Mouse (Mus musculus) midbrain, embryonic 12.5 days (tissue): ENCODE data around the gene Pclaf. TPM values are rescaled to one million over a fixed set of nuclear protein-coding genes. Genes with fewer than 3 reads are reported as not detected.
A peak's percentile ranks its signal among the peaks of the same experiment; 100 is the strongest.

Experiments used
- ATAC-seq: fragments of 200-750 bp; cut with Nextera tagmentation; 2 replicates; pipeline ENCODE4 v1.8.0; 2017; ENCODE audit warnings: low read depth, moderate TSS enrichment, moderate library complexity; ENCODE audit not compliant: low FRiP score
- H3K27ac ChIP-seq: fragments of 300-500 bp; sonication (generic); replicated peaks from 2 replicates; pipeline ENCODE4 v1.5.1; 2016; ENCODE audit warnings: mild to moderate bottlenecking
- H3K27me3 ChIP-seq: fragments of 300-500 bp; sonication (generic); 2 replicates; pipeline ENCODE4 v1.6.1; 2016; ENCODE audit warnings: mild to moderate bottlenecking
- H3K36me3 ChIP-seq: fragments of 300-500 bp; sonication (generic); 2 replicates; pipeline ENCODE4 v1.6.1; 2016
- H3K4me1 ChIP-seq: fragments of 300-500 bp; sonication (generic); 2 replicates; pipeline ENCODE4 v1.6.1; 2016
- H3K4me2 ChIP-seq: fragments of 300-500 bp; sonication (generic); replicated peaks from 2 replicates; pipeline ENCODE4 v1.6.1; 2016; ENCODE audit warnings: mild to moderate bottlenecking, moderate library complexity
- H3K4me3 ChIP-seq: fragments of 300-500 bp; sonication (generic); 2 replicates; pipeline ENCODE4 v1.5.1; 2016; ENCODE audit warnings: mild to moderate bottlenecking
- H3K9ac ChIP-seq: fragments of 300-500 bp; sonication (generic); replicated peaks from 2 replicates; pipeline ENCODE4 v1.6.1; 2016; ENCODE audit warnings: mild to moderate bottlenecking, moderate library complexity
- H3K9me3 ChIP-seq: fragments of 300-500 bp; sonication (generic); 2 replicates; pipeline ENCODE4 v1.6.1; 2016; ENCODE audit warnings: mild to moderate bottlenecking
- WGBS: fragments of 180-500 bp; shearing (Covaris S2); methylation state at CpG from one replicate; pipeline ENCODE4 v1.1.7; 2016; 5-methylcytosine and 5-hydroxymethylcytosine counted together
- polyA plus RNA-seq: library from polyadenylated mRNA; unstranded; fragments of >200 nt; fragmentation: Nextera tagmentation; extraction: Ambion mirVana; gene quantifications from 2 replicates; pipeline ENCODE4 v1.2.1, GENCODE M21; 2016

The Pclaf gene
- 155 and 160 TPM in 2 replicates for polyA plus RNA-seq

DNA sequence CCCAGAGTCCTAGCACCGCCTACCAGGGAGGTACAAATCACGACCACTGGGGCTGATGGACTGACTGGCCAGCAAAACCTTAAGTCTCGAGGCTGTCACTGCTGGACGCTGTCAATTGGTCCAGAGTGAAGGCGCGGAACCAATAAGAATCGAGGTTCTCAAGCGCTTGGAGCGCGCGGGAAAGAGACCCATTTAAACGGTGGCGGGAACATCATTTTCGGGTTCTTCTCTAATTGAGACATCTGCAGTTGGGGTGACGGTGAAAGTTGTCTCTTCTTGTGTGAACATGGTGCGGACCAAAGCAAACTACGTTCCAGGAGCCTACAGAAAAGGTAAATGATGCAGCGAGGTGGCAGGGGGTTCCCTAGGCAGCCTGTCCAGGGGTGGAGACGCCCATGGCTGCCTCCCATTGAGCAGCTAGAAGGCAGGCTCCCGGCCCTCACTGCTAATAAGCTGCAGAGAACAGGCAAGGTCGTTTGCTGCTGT, at the start of gene Pclaf:
TSS of gene Pclaf (plus strand) at position 95 of the 486 bp plus-strand sequence.
- H3K4me1 ChIP-seq: peaks cover 18% of the 10 kb centered on the region
- H3K36me3 ChIP-seq: peaks cover 24% of the 10 kb centered on the region
- WGBS: under 1% methylated on average over 21 of the region's 21 CpGs
- H3K9ac ChIP-seq: peak within 1 kb of the TSS; percentile 66
- peak within 1 kb of the TSS; percentile 52 for H3K4me3 ChIP-seq
- peak within 1 kb of the TSS; percentile 76 for H3K4me2 ChIP-seq
- no peaks in the 10 kb centered on the region for H3K27me3 ChIP-seq
- no peaks in the 10 kb centered on the region for H3K9me3 ChIP-seq
- no peak within 1 kb of the TSS for H3K27ac ChIP-seq
- peak; percentile 89 for ATAC-seq

DNA sequence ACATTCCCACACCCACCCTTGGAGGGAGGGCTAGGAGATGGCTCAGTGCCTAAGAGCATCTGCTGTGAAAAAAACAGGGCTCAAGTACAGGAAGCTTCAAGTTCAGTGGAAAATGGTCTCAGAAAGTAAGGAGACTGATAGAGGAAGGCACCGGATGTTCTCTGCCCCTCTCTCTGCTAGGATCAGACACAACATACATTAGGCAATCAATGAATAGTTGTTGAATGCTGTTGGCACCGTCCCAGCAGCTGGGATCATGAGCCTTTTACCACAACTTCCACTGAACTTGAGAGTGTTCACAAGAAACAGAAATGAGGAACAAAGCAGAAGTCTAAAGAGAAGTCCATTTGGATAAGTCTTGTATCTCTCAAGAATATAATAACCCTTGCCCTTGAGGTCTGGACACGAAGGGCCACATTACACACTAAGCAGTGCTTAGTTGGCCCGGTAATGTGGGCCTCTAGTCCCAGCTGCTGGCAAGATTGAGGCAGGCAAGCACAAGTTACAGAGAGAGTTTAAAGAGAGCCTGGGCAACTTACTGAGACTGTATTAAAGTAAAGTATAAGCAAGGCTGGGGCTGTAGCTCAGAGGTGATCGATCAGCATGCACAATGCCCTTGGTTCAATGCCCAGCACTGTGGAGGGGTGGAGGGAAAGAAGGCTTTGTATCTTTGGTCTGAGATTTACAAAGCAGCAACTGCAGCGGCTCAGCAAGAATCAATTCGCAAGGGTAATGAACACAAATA, 45.4 kb upstream of the Pclaf start:
- 65% methylated on average over 7 of the region's 7 CpGs for WGBS
- 0 out of 2 replicates have a peak, but pooled peaks cover 3% of the 10 kb centered on the region for H3K36me3 ChIP-seq
- no peaks in the 10 kb centered on the region for H3K9me3 ChIP-seq
- H3K27ac ChIP-seq: no peak overlapping the region; the same call in 1 of the 2 replicates
- no peak overlapping the region for H3K9ac ChIP-seq
- H3K4me1 ChIP-seq: peaks cover 19% of the 10 kb centered on the region
- no peaks in the 10 kb centered on the region for H3K27me3 ChIP-seq
- no peak overlapping the region for H3K4me3 ChIP-seq
- ATAC-seq: no peak
- H3K4me2 ChIP-seq: no peak overlapping the region

DNA sequence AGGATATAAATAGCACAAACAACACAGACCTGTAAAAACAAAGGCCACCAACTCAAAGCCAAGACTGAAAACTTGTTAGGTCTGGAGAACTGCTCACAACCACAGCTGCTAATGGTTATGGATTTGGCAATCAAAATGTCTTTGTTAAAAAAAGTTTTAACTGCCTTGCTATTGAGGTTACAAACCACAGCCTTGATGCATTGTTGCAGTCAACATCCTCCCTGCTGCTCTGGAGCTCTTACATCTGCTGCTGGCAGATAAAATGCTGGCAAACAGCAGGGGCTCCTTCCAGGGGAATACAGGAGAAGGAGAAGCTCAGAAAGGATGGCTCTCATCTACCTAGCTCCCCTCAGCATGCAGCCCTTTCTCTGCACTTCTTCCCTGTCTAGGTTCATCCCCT, 41.9 kb upstream of the Pclaf start:
- H3K9ac ChIP-seq: no peak overlapping the region
- no peak overlapping the region for H3K4me2 ChIP-seq
- ATAC-seq: no peak
- H3K27me3 ChIP-seq: no peaks in the 10 kb centered on the region
- 0 out of 2 replicates have a peak, but pooled peaks cover 14% of the 10 kb centered on the region for H3K36me3 ChIP-seq
- H3K9me3 ChIP-seq: no peaks in the 10 kb centered on the region
- no peak overlapping the region for H3K4me3 ChIP-seq
- H3K4me1 ChIP-seq: peaks cover 19% of the 10 kb centered on the region
- no peak overlapping the region for H3K27ac ChIP-seq

GRCm38 (mm10) chr9:65850203-65850602, 39.8 kb upstream of the Pclaf start:
- no peak overlapping the region for H3K4me3 ChIP-seq
- H3K36me3 ChIP-seq: 0 out of 2 replicates have a peak, but pooled peaks cover 20% of the 10 kb centered on the region
- peaks cover 9% of the 10 kb centered on the region for H3K4me1 ChIP-seq
- no peaks in the 10 kb centered on the region for H3K27me3 ChIP-seq
- WGBS: 19% methylated on average over 1 of the region's 1 CpGs
- no peak overlapping the region for H3K27ac ChIP-seq
- ATAC-seq: no peak
- no peak overlapping the region for H3K4me2 ChIP-seq
- no peaks in the 10 kb centered on the region for H3K9me3 ChIP-seq
- no peak overlapping the region for H3K9ac ChIP-seq

DNA sequence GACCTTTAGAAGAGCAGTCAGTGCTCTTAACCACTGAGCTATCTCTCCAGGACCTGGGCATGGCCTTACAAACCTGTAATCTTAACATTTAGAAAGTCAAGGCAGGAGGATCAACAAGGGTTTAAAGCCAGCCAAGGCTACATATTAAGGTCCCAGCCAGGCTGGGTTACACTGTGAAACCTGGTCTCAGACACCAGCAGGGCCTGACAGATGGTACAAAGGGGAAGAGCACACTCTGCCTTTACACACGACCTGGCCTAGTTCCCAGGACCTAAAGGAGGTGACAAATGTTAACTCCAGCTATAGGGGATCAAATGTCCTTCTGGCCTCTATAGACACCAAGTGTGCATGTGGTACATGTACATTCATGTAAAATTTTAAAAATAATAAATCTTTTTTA, 30.4 kb upstream of the Pclaf start:
- peaks cover 55% of the 10 kb centered on the region for H3K36me3 ChIP-seq
- ATAC-seq: no peak

GRCm38 (mm10) chr9:65884564-65885315, 5.3 kb upstream of the Pclaf start:
- H3K27me3 ChIP-seq: no peaks in the 10 kb centered on the region
- under 1% methylated on average over 37 of the region's 37 CpGs for WGBS
- H3K9ac ChIP-seq: peak overlapping the region; percentile 56
- H3K4me1 ChIP-seq: 0 out of 2 replicates have a peak, but pooled peaks cover 5% of the 10 kb centered on the region
- peaks cover 6% of the 10 kb centered on the region; the same call in 1 of the 2 replicates for H3K36me3 ChIP-seq
- peak overlapping the region; percentile 51 for H3K4me3 ChIP-seq
- H3K9me3 ChIP-seq: no peaks in the 10 kb centered on the region
- peak; percentile 86 for ATAC-seq
- H3K4me2 ChIP-seq: peak overlapping the region; percentile 74
- peak overlapping the region; percentile 4 for H3K27ac ChIP-seq

More for the DNA sequence above, 30.4 kb upstream of the Pclaf start:
- no peaks in the 10 kb centered on the region for H3K27me3 ChIP-seq
- no peak overlapping the region for H3K9ac ChIP-seq
- WGBS: 70% methylated on average over 1 of the region's 1 CpGs
- H3K4me2 ChIP-seq: no peak overlapping the region
- H3K9me3 ChIP-seq: no peaks in the 10 kb centered on the region
- H3K4me3 ChIP-seq: no peak overlapping the region
- no peaks in the 10 kb centered on the region for H3K4me1 ChIP-seq
- no peak overlapping the region for H3K27ac ChIP-seq

GRCm38 (mm10) chr9:65891126-65891525, 1.1 kb downstream of the Pclaf start:
- peak overlapping the region; percentile 66 for H3K9ac ChIP-seq
- peak overlapping the region; percentile 52 for H3K4me3 ChIP-seq
- ATAC-seq: no peak
- no peaks in the 10 kb centered on the region for H3K9me3 ChIP-seq
- H3K4me2 ChIP-seq: peak overlapping the region; percentile 76
- WGBS: 2% methylated on average over 5 of the region's 5 CpGs
- H3K27me3 ChIP-seq: no peaks in the 10 kb centered on the region
- H3K4me1 ChIP-seq: peaks cover 18% of the 10 kb centered on the region
- peaks cover 31% of the 10 kb centered on the region for H3K36me3 ChIP-seq
- H3K27ac ChIP-seq: no peak overlapping the region

GRCm38 (mm10) chr9:65896977-65897376, 6.9 kb downstream of the Pclaf start:
- H3K4me2 ChIP-seq: no peak overlapping the region
- ATAC-seq: no peak
- H3K4me3 ChIP-seq: no peak overlapping the region
- H3K4me1 ChIP-seq: peaks cover 3% of the 10 kb centered on the region; the same call in 1 of the 2 replicates
- 97% methylated on average over 2 of the region's 2 CpGs for WGBS
- H3K9ac ChIP-seq: no peak overlapping the region
- peaks cover 53% of the 10 kb centered on the region for H3K36me3 ChIP-seq
- H3K27ac ChIP-seq: no peak overlapping the region
- no peaks in the 10 kb centered on the region for H3K9me3 ChIP-seq
- no peaks in the 10 kb centered on the region for H3K27me3 ChIP-seq

- no peak overlapping the region for H3K4me3 ChIP-seq
- H3K27me3 ChIP-seq: no peaks in the 10 kb centered on the region
These were observed 12.8 kb downstream of the Pclaf start for GRCm38 (mm10) chr9:65902879-65903278.

GRCm38 (mm10) chr9:65903419-65903818, 13.4 kb downstream of the Pclaf start:
- H3K36me3 ChIP-seq: peaks cover 33% of the 10 kb centered on the region
- no peak for ATAC-seq
- no peak overlapping the region for H3K27ac ChIP-seq
- no peaks in the 10 kb centered on the region for H3K27me3 ChIP-seq
- H3K4me1 ChIP-seq: peaks cover 7% of the 10 kb centered on the region; the same call in 1 of the 2 replicates
- no peak overlapping the region for H3K4me2 ChIP-seq
- no peaks in the 10 kb centered on the region for H3K9me3 ChIP-seq
- H3K9ac ChIP-seq: no peak overlapping the region
- no peak overlapping the region for H3K4me3 ChIP-seq

More at GRCm38 (mm10) chr9:65902879-65903278, 12.8 kb downstream of the Pclaf start:
- Histone ChIP-seq H3K4me2 (no peak overlapping the region), H3K4me1 (peaks cover 5% of the 10 kb centered on the region; the same call in 1 of the 2 replicates), H3K27ac (no peak overlapping the region), H3K36me3 (peaks cover 33% of the 10 kb centered on the region), H3K9ac (no peak overlapping the region), H3K9me3 (no peaks in the 10 kb centered on the region)
- ATAC-seq: no peak
- WGBS: 100% methylated on average over 3 of the region's 3 CpGs

- Histone ChIP-seq H3K4me3 (peak within 1 kb of the TSS; percentile 89), H3K27ac (peak within 1 kb of the TSS; percentile 77), H3K36me3 (peaks cover 12% of the 10 kb centered on the region; the same call in 1 of the 2 replicates), H3K4me2 (peak within 1 kb of the TSS; percentile 80), H3K9ac (peak within 1 kb of the TSS; percentile 89), H3K9me3 (no peaks in the 10 kb centered on the region), H3K27me3 (no peaks in the 10 kb centered on the region), H3K4me1 (peaks cover 15% of the 10 kb centered on the region; the same call in 1 of the 2 replicates)
- WGBS: under 1% methylated on average over 38 of the region's 38 CpGs
- peak; percentile 99 for ATAC-seq
These were observed 18.6 kb downstream of the Pclaf start, which contains the start of the genes Trip4 and Csnk1g1 for GRCm38 (mm10) chr9:65908394-65909300. Gene Trip4 (minus strand): TSS chr9:65908794. Gene Csnk1g1 (plus strand): TSS chr9:65908924.
